Mouse (Mus musculus) lung, embryonic 15.5 days (tissue): ENCODE measurements at regions not wholly inside any gene's neighbourhood (a gene's known extent, or its start where the extent isn't known, plus 50 kb on each side); places are given as distances from the start of the nearest gene placed in this dataset.

Experiments used
- ATAC-seq: fragments of 200-750 bp; cut with Nextera tagmentation; 2 replicates; pipeline ENCODE4 v1.8.0; 2017; ENCODE audit warnings: moderate number of reproducible peaks, borderline replicate concordance; ENCODE audit not compliant: low FRiP score, low TSS enrichment; ENCODE audit errors: extremely low read depth
- H3K27ac ChIP-seq: fragments of 300-500 bp; sonication (generic); 2 replicates; pipeline ENCODE4 v1.5.1; 2015; ENCODE audit warnings: moderate library complexity, mild to moderate bottlenecking, inconsistent platforms
- H3K27me3 ChIP-seq: fragments of 300-500 bp; sonication (generic); 2 replicates; pipeline ENCODE4 v1.6.1; 2015; ENCODE audit warnings: inconsistent platforms
- H3K36me3 ChIP-seq: fragments of 300-500 bp; sonication (generic); 2 replicates; pipeline ENCODE4 v1.6.1; 2015; ENCODE audit warnings: inconsistent platforms
- H3K4me1 ChIP-seq: fragments of 300-500 bp; sonication (generic); 2 replicates; pipeline ENCODE4 v1.6.1; 2015; ENCODE audit warnings: inconsistent platforms
- H3K4me2 ChIP-seq: fragments of 300-500 bp; sonication (generic); 2 replicates; pipeline ENCODE4 v1.6.1; 2015; ENCODE audit warnings: inconsistent platforms, mild to moderate bottlenecking, moderate library complexity
- H3K4me3 ChIP-seq: fragments of 300-500 bp; sonication (generic); 2 replicates; pipeline ENCODE4 v1.5.1; 2015; ENCODE audit warnings: mild to moderate bottlenecking, inconsistent platforms
- H3K9ac ChIP-seq: fragments of 300-500 bp; sonication (generic); 2 replicates; pipeline ENCODE4 v1.6.1; 2015; ENCODE audit warnings: inconsistent platforms
- H3K9me3 ChIP-seq: fragments of 300-500 bp; sonication (generic); 2 replicates; pipeline ENCODE4 v1.6.1; 2016; ENCODE audit warnings: inconsistent platforms
- WGBS: fragments of 180-500 bp; shearing (Covaris S2); methylation state at CpG from one replicate; pipeline ENCODE4 v1.1.7; 2015; 5-methylcytosine and 5-hydroxymethylcytosine counted together

DNA sequence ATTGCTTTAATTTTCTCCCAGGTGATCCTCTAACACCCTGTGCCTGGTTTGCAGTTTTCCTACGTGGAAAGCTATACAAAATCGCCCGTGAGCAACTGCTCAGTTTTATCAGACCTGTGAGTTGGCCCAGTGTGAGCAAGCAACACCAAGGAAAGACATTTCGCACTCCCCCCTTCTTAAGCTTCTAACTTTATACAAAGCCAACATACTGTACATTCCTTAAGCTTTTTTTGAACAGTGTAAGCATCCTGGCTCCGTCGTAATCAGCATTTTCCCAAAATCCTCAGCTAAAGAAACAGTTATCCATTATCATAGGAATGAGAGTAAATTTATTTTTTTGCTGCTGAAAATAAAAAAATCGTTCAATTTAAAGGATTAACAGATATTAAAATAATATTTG is 52.0 kb upstream of the Rgmb start:
- no peak for ATAC-seq
- Histone ChIP-seq H3K4me2 (no peak overlapping the region), H3K9ac (no peak overlapping the region), H3K9me3 (no peaks in the 10 kb centered on the region), H3K27ac (peak overlapping the region; percentile 45; the same call in 1 of the 2 replicates), H3K4me1 (0 out of 2 replicates have a peak, but pooled peaks cover 4% of the 10 kb centered on the region), H3K36me3 (no peaks in the 10 kb centered on the region), H3K27me3 (no peaks in the 10 kb centered on the region), H3K4me3 (no peak overlapping the region)
- 35% methylated on average over 7 of the region's 7 CpGs for WGBS

GRCm38 (mm10) chr17:15882245-15882644 is 51.4 kb upstream of the Rgmb start:
- H3K9ac ChIP-seq: no peak overlapping the region
- 79% methylated on average over 2 of the region's 2 CpGs for WGBS
- H3K4me2 ChIP-seq: no peak overlapping the region
- no peaks in the 10 kb centered on the region for H3K36me3 ChIP-seq
- no peak overlapping the region for H3K4me3 ChIP-seq
- H3K27me3 ChIP-seq: no peaks in the 10 kb centered on the region
- 0 out of 2 replicates have a peak, but pooled peaks cover 4% of the 10 kb centered on the region for H3K4me1 ChIP-seq
- peak overlapping the region; percentile 45; the same call in 1 of the 2 replicates for H3K27ac ChIP-seq
- no peak for ATAC-seq
- no peaks in the 10 kb centered on the region for H3K9me3 ChIP-seq
